In genomic region chr6:87667804-87668203, GRCm38 (mm10) we compare ENCODE assay signal across 21 mouse cellular contexts. TPM values are rescaled to one million over a fixed set of nuclear protein-coding genes. Genes with fewer than 3 reads are reported as not detected.
DNase-seq lines count a peak whose midpoint lies in the region; ATAC-seq lines count a peak whose summit lies in the region.
"Had no signal": no experiment of that assay in that cellular context is flagged by ENCODE, and none has a peak within 500 bp of the region (broad histone marks: within the 10 kb centered on the region; RNA-seq: fewer than 3 reads in every experiment).

No protein-coding gene starts in this region.

- peaks cover 7% of the 10 kb centered on the region for H3K36me3 ChIP-seq in midbrain, embryonic 10.5 days
- no peaks in the 10 kb centered on the region for H3K36me3 ChIP-seq in midbrain, embryonic 11.5 days (ENCODE audit: control insufficient read depth, insufficient read depth, low read length)
- H3K36me3 ChIP-seq in liver, embryonic 13.5 days: peaks cover 30% of the 10 kb centered on the region

- H3K27ac ChIP-seq in midbrain, embryonic 10.5 days (replicated peaks): peak overlapping the region; percentile 6; the same call in 1 of the 2 replicates
- H3K27ac ChIP-seq in midbrain, embryonic 11.5 days (ENCODE audit: low read depth, low read length): no peak overlapping the region
- H3K27ac ChIP-seq in liver, embryonic 13.5 days: peak overlapping the region; percentile 83
- H3K27ac ChIP-seq: forebrain, embryonic 12.5 days; heart, adult 2 months; hindbrain, embryonic 13.5 days; limb, embryonic 10.5 days; macrophage had no signal

- H3K4me2 ChIP-seq in midbrain, embryonic 11.5 days: no peak overlapping the region
- peak overlapping the region; percentile 50 for H3K4me2 ChIP-seq in liver, embryonic 13.5 days
- H3K4me2 ChIP-seq: forebrain, embryonic 12.5 days; hindbrain, embryonic 13.5 days had no signal

- no peak overlapping the region for H3K9ac ChIP-seq in midbrain, embryonic 11.5 days (ENCODE audit: low read length)
- peak overlapping the region; percentile 49; the same call in 1 of the 2 replicates for H3K9ac ChIP-seq in liver, embryonic 13.5 days
- H3K9ac ChIP-seq: forebrain, embryonic 12.5 days; hindbrain, embryonic 13.5 days had no signal

- peaks cover 33% of the 10 kb centered on the region for H3K4me1 ChIP-seq in midbrain, embryonic 10.5 days
- peaks cover 22% of the 10 kb centered on the region for H3K4me1 ChIP-seq in midbrain, embryonic 11.5 days (ENCODE audit: control insufficient read depth, insufficient read depth, low read length)
- peaks cover 54% of the 10 kb centered on the region for H3K4me1 ChIP-seq in liver, embryonic 13.5 days (replicated peaks)

- no peaks in the 10 kb centered on the region for H3K27me3 ChIP-seq in midbrain, embryonic 10.5 days (ENCODE audit: low read depth, poor library complexity, severe bottlenecking)
- no peaks in the 10 kb centered on the region for H3K27me3 ChIP-seq in midbrain, embryonic 11.5 days (ENCODE audit: control insufficient read depth, insufficient read depth, low read length)
- H3K27me3 ChIP-seq in liver, embryonic 13.5 days: no peaks in the 10 kb centered on the region
- H3K27me3 ChIP-seq: forebrain, embryonic 12.5 days; hindbrain, embryonic 13.5 days had no signal

- no peaks in the 10 kb centered on the region; the same call in 1 of the 2 replicates for H3K9me3 ChIP-seq in midbrain, embryonic 10.5 days (replicated peaks)
- no peaks in the 10 kb centered on the region for H3K9me3 ChIP-seq in midbrain, embryonic 11.5 days (ENCODE audit: control insufficient read depth, low read length)
- H3K9me3 ChIP-seq in liver, embryonic 13.5 days (replicated peaks): peaks cover 3% of the 10 kb centered on the region; the same call in 1 of the 2 replicates
- H3K9me3 ChIP-seq: forebrain, embryonic 12.5 days; hindbrain, embryonic 13.5 days; limb, embryonic 10.5 days had no signal

- no peak for ATAC-seq in midbrain, embryonic 11.5 days (ENCODE audit: low FRiP score)
- ATAC-seq in liver, embryonic 13.5 days (ENCODE audit: low read depth): no peak
- ATAC-seq: lung, postnatal 0 days had no signal

- H3K4me3 ChIP-seq in midbrain, embryonic 10.5 days: no peak overlapping the region
- H3K4me3 ChIP-seq in midbrain, embryonic 11.5 days (ENCODE audit: low read depth, low read length): no peak overlapping the region
- H3K4me3 ChIP-seq in liver, embryonic 13.5 days (replicated peaks): peak overlapping the region; percentile 25; the same call in 1 of the 2 replicates
- H3K4me3 ChIP-seq: forebrain, embryonic 12.5 days; heart, adult 2 months; hindbrain, embryonic 13.5 days; limb, embryonic 10.5 days had no signal

- DNase-seq in midbrain, embryonic 10.5 days (ENCODE audit: low spot score): no peak
- DNase-seq in midbrain, embryonic 11.5 days (ENCODE audit: low spot score, missing footprints): no peak
- DNase-seq in R1 (ENCODE audit: low read depth, low spot score): peak; percentile 50
- DNase-seq in liver, embryonic 13.5 days: no peak
- DNase-seq in urinary bladder, postnatal 25 days (ENCODE audit: low spot score): no peak
- DNase-seq in c-Kit-positive CD71-positive TER-119-positive erythroid progenitor cells, embryonic 14.5 days (ENCODE audit: low spot score): no peak
- no peak for DNase-seq in adrenal gland, postnatal 14 days
- DNase-seq: adrenal gland, adult 2 months; cerebellum, adult 2 months; cerebellum, postnatal 25 days; gastrocnemius, postnatal 36 days; heart, adult 2 months; heart, postnatal 36 days; kidney, adult 18-20 months; kidney, postnatal 10 days; thymus, adult 18-20 months had no signal

- WGBS in midbrain, embryonic 10.5 days: 49% methylated on average over 8 of the region's 8 CpGs
- WGBS in midbrain, embryonic 11.5 days: 48% methylated on average over 8 of the region's 8 CpGs
- 64% methylated on average over 8 of the region's 8 CpGs for WGBS in liver, embryonic 13.5 days (ENCODE audit: insufficient replicate concordance)

RNA-seq across cellular contexts. Expression of gene Aplf, which starts 4.2 kb away (rescaled TPM):
- 13.2 and 13.8 TPM in 2 replicates for polyA plus RNA-seq in midbrain, embryonic 10.5 days (2016; fragmentation: Nextera tagmentation; extraction: Ambion mirVana)
- 14.8 and 15.9 TPM in 2 replicates for polyA plus RNA-seq in midbrain, embryonic 11.5 days (2014; fragmentation: Nextera tagmentation; extraction: Ambion mirVana)
- 16.6 and 19.8 TPM in 2 replicates for polyA plus RNA-seq in liver, embryonic 13.5 days (2015; fragmentation: Nextera tagmentation; extraction: Ambion mirVana)
- total RNA-seq in adrenal gland, postnatal 14 days (2021): 5.9 and 6.9 TPM in 2 replicates
